Mouse (Mus musculus) regulatory T cell (primary cell): Measurements from ENCODE around the gene Slc35g2.

ENCODE experiments used
- in situ Hi-C: fragments of 300-600 bp; cut with MboI, MseI; formaldehyde crosslinking; loops from one replicate; pipeline ENCODE4 v1.15.1; 2025; ENCODE audit warnings: high pct_unique_total_duplicates

The Slc35g2 gene

GRCm38 (mm10) chr9:100560251-100560890, 10.5 kb downstream of the Slc35g2 start:
- in situ Hi-C loops, result no loop called here

- in situ Hi-C loops, result no loop called here
Measured at GRCm38 (mm10) chr9:100558991-100559390, 11.9 kb downstream of the Slc35g2 start.

GRCm38 (mm10) chr9:100558023-100558573, 12.8 kb downstream of the Slc35g2 start:
- in situ Hi-C loops, result no loop called here

- in situ Hi-C loops, result no loop called here
Measured at GRCm38 (mm10) chr9:100555686-100556085, 15.2 kb downstream of the Slc35g2 start.

GRCm38 (mm10) chr9:100548313-100548712, 22.6 kb downstream of the Slc35g2 start:
- in situ Hi-C loops, result loop anchor here (5.0 kb wide), 1 partner anchor 96 kb away; no protein-coding TSS in a partner anchor

- in situ Hi-C loops, result loop anchor here (5.0 kb wide), 1 partner anchor 94 kb away; no protein-coding TSS in a partner anchor
Measured at GRCm38 (mm10) chr9:100546594-100546910, 24.3 kb downstream of the Slc35g2 start.

- in situ Hi-C loops, result loop anchor here (5.0 kb wide), 1 partner anchor 94 kb away; no protein-coding TSS in a partner anchor
Measured at GRCm38 (mm10) chr9:100545715-100546593, 24.9 kb downstream of the Slc35g2 start, which contains the start of gene Nck1. Gene Nck1, minus strand, starts transcription at chr9:100546134.

- in situ Hi-C loops, result loop anchor here (5.0 kb wide), 2 partner anchors 93 to 537 kb away; no protein-coding TSS in a partner anchor
Measured at GRCm38 (mm10) chr9:100544948-100545714, 25.8 kb downstream of the Slc35g2 start.

- in situ Hi-C loops, result no loop called here
Measured at GRCm38 (mm10) chr9:100535618-100536262, 35.1 kb downstream of the Slc35g2 start.

GRCm38 (mm10) chr9:100534686-100535085, 36.2 kb downstream of the Slc35g2 start:
- in situ Hi-C loops, result no loop called here

- in situ Hi-C loops, result no loop called here
Measured at GRCm38 (mm10) chr9:100532847-100533505, 37.9 kb downstream of the Slc35g2 start.

GRCm38 (mm10) chr9:100531296-100531695, 39.6 kb downstream of the Slc35g2 start:
- in situ Hi-C loops, result no loop called here

- in situ Hi-C loops, result no loop called here
Measured at GRCm38 (mm10) chr9:100525225-100525624, 45.7 kb downstream of the Slc35g2 start.

- in situ Hi-C loops, result no loop called here
Measured at GRCm38 (mm10) chr9:100522029-100522428, 48.9 kb downstream of the Slc35g2 start.

GRCm38 (mm10) chr9:100520586-100520985, 50.3 kb downstream of the Slc35g2 start:
- in situ Hi-C loops, result no loop called here

GRCm38 (mm10) chr9:100520012-100520411, 50.9 kb downstream of the Slc35g2 start:
- in situ Hi-C loops, result no loop called here

- in situ Hi-C loops, result no loop called here
Measured at GRCm38 (mm10) chr9:100507581-100507980, 63.3 kb downstream of the Slc35g2 start.

GRCm38 (mm10) chr9:100506652-100507051, 64.2 kb downstream of the Slc35g2 start:
- in situ Hi-C loops, result no loop called here

- in situ Hi-C loops, result no loop called here
Measured at GRCm38 (mm10) chr9:100505498-100505897, 65.4 kb downstream of the Slc35g2 start.
